Mouse (Mus musculus): Measurements from ENCODE around the gene Dis3l2. TPM values are rescaled to one million over a fixed set of nuclear protein-coding genes. Genes with fewer than 3 reads are reported as not detected.

Gene Dis3l2
- polyA plus RNA-seq, 1 experiment from 2014 or later = 23.0 TPM

DNA sequence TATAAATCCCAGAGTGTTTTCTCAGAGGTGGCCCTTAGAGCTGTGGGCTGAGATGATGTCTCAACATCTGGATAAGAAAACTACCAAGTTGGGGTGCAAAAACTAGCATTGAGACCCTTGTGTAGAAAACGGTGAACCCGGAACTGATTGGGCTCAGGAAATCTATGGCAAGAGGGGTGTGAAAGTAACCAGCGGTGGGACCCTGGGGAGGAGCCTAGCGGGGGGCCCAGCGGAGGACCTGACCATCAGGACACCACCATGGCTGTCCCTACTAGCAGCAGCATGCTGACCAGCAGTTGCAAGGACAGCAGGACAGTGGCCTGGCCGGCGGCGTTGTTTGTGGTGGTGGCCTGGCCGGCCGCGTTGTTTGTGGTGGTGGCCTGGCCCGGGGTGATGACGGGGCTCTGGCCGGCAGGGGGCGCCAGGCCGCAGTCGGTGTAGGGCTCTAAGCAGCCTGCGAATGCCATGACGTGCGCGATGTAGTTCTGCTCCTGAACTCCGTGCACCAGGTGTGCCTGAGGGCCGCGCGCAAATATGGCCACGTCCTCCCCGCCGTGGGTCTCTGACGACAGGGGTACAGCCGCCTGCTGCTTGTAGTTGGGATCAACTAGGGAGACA is 394.9 kb downstream of the Dis3l2 start:
- peak overlapping the region; percentile 20; the same call in 1 of the 2 replicates for H3K4me2 ChIP-seq (ENCODE audit: low read length)
- no peak overlapping the region for H3K9ac ChIP-seq (ENCODE audit: low read length)

More for the DNA sequence above, 394.9 kb downstream of the Dis3l2 start:
- Histone ChIP-seq H3K27ac (ENCODE audit: low read depth) (no peak overlapping the region), H3K27me3 (replicated peaks; ENCODE audit: control insufficient read depth, insufficient read depth, low read length) (no peaks in the 10 kb centered on the region), H3K4me3 (ENCODE audit: low read depth, low read length) (no peak overlapping the region), H3K9me3 (ENCODE audit: control insufficient read depth, low read length) (no peaks in the 10 kb centered on the region), H3K4me1 (replicated peaks; ENCODE audit: control insufficient read depth, insufficient read depth, low read length) (no peaks in the 10 kb centered on the region), H3K36me3 (ENCODE audit: control insufficient read depth, insufficient read depth, low read length) (no peaks in the 10 kb centered on the region)
- DNase-seq (ENCODE audit: low spot score) (peak; percentile 82), ATAC-seq (replicated peaks; ENCODE audit: low FRiP score, low TSS enrichment, low read depth) (peak; percentile 76)
- 15% methylated on average over 30 of the region's 30 CpGs for WGBS

Other genes with a start within 250 kb of the Dis3l2 start
- gene Ptma, start 177.1 kb upstream of the Dis3l2 start, polyA plus RNA-seq (2014; fragmentation: Nextera tagmentation; extraction: Ambion mirVana) = 2,795 and 2,826 TPM in 2 replicates
- 45.7 and 46.0 TPM in 2 replicates for gene Pde6d, start 121.2 kb upstream of the Dis3l2 start, polyA plus RNA-seq (2014; fragmentation: Nextera tagmentation; extraction: Ambion mirVana)
- 36.9 and 43.0 TPM in 2 replicates for gene Cops7b, start 120.9 kb upstream of the Dis3l2 start, polyA plus RNA-seq (2014; fragmentation: Nextera tagmentation; extraction: Ambion mirVana)
- gene Nppc, start 33.2 kb upstream of the Dis3l2 start, polyA plus RNA-seq (2014; fragmentation: Nextera tagmentation; extraction: Ambion mirVana) = 0.46 and 0.81 TPM in 2 replicates